Mouse (Mus musculus) bone marrow macrophage, adult 2 months (primary cell): Measurements from ENCODE around the gene Tmem126a.

Experiments used
- CTCF ChIP-seq: IDR thresholded peaks from 2 replicates; pipeline ENCODE4 v1.5.1; 2012; ENCODE audit warnings: low read depth, mild to moderate bottlenecking, low read length, moderate library complexity
- POLR2A ChIP-seq: IDR thresholded peaks from 2 replicates; pipeline ENCODE4 v1.6.1; 2012; ENCODE audit warnings: mild to moderate bottlenecking, low read depth, low read length, borderline replicate concordance

- TF ChIP-seq POLR2A, result no peak
- no peak for TF ChIP-seq CTCF
Measured at GRCm38 (mm10) chr7:90482607-90483006, 25.6 kb upstream of the Tmem126a start.
